Mouse (Mus musculus) limb, embryonic 13.5 days (tissue): Measurements from ENCODE around the gene Oaf. TPM values are rescaled to one million over a fixed set of nuclear protein-coding genes. Genes with fewer than 3 reads are reported as not detected.

Experiments used
- ATAC-seq: fragments of 200-750 bp; cut with Nextera tagmentation; 2 replicates; pipeline ENCODE4 v1.8.0; 2017; ENCODE audit warnings: low read depth, moderate number of reproducible peaks, moderate TSS enrichment; ENCODE audit not compliant: low FRiP score
- H3K27ac ChIP-seq: fragments of 300-500 bp; sonication (generic); 2 replicates; pipeline ENCODE4 v1.5.1; 2015; ENCODE audit warnings: inconsistent platforms, mild to moderate bottlenecking, moderate library complexity
- H3K27me3 ChIP-seq: fragments of 300-500 bp; sonication (generic); 2 replicates; pipeline ENCODE4 v1.6.1; 2015; ENCODE audit warnings: mild to moderate bottlenecking, inconsistent platforms
- H3K36me3 ChIP-seq: fragments of 300-500 bp; sonication (generic); 2 replicates; pipeline ENCODE4 v1.6.1; 2015; ENCODE audit warnings: inconsistent platforms, mild to moderate bottlenecking, moderate library complexity
- H3K4me1 ChIP-seq: fragments of 300-500 bp; sonication (generic); 2 replicates; pipeline ENCODE4 v1.6.1; 2015; ENCODE audit warnings: inconsistent platforms
- H3K4me2 ChIP-seq: fragments of 300-500 bp; sonication (generic); replicated peaks from 2 replicates; pipeline ENCODE4 v1.6.1; 2015; ENCODE audit warnings: inconsistent platforms, mild to moderate bottlenecking, moderate library complexity
- H3K4me3 ChIP-seq: fragments of 300-500 bp; sonication (generic); 2 replicates; pipeline ENCODE4 v1.5.1; 2015; ENCODE audit warnings: moderate library complexity, mild to moderate bottlenecking, inconsistent platforms
- H3K9ac ChIP-seq: fragments of 300-500 bp; sonication (generic); 2 replicates; pipeline ENCODE4 v1.6.1; 2015; ENCODE audit warnings: mild to moderate bottlenecking, inconsistent platforms
- H3K9me3 ChIP-seq: fragments of 300-500 bp; sonication (generic); 2 replicates; pipeline ENCODE4 v1.6.1; 2016; ENCODE audit warnings: inconsistent platforms
- WGBS: fragments of 180-500 bp; shearing (Covaris S2); methylation state at CpG from one replicate; pipeline ENCODE4 v1.1.7; 2015; 5-methylcytosine and 5-hydroxymethylcytosine counted together
- polyA plus RNA-seq: library from polyadenylated mRNA; unstranded; fragments of >200 nt; fragmentation: Nextera tagmentation; extraction: Ambion mirVana; gene quantifications from 2 replicates; pipeline ENCODE4 v1.2.1, GENCODE M21; 2015

Gene Oaf
- 103 and 106 TPM in 2 replicates for polyA plus RNA-seq

DNA sequence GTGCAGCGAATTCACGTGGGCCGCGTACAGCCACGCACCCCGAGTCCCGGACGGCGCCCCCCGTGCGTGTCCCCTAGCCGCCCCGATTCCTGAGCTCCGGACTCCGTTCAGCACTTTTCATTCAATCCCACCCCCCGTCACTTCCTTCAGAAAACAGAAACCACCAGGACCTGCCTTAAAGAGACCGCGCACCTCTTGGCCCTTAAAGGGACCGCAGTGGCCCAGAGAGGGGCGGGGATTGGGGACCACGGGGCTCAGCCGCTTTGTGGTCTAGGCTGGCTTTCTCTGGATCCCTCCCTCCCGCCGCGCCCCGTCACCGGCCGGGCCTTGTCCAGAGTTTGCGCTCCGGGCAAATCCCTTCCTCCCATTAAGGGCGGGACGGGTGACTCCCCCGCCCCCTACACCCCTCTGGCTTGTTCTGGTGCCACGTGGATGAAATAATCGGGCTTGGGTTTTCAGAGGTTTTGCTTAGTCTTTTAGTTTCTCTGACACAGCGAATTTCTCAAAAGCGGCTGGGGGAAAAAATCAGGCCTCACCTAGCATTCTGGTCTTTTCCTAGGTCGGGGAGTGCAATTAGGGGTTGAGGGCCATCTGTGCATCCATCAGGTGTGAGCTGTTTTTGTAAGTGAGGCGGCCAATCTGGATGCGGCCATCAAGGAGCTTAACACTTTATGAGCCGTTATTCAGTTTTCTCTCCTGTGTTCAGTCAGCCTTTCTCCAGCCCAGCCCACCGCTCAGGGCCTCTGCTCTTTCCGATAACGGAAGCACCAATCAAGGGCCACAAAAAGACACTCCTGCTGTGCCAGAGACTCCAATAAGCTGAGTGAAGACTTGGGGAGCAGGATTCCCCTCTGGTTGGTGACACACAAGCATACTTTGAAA is at the start of gene Oaf:
TSS of gene Oaf (minus strand) at position 200 of the 882 bp plus-strand sequence.
- ATAC-seq = peak; percentile 93
- H3K4me3 ChIP-seq = peak within 1 kb of the TSS; percentile 99
- H3K9ac ChIP-seq = peak within 1 kb of the TSS; percentile 96
- H3K9me3 ChIP-seq = no peaks in the 10 kb centered on the region
- H3K4me2 ChIP-seq = peak within 1 kb of the TSS; percentile 91
- peaks cover 63% of the 10 kb centered on the region for H3K4me1 ChIP-seq
- WGBS = under 1% methylated on average over 44 of the region's 44 CpGs
- peak within 1 kb of the TSS; percentile 97 for H3K27ac ChIP-seq
- no peaks in the 10 kb centered on the region for H3K27me3 ChIP-seq
- peaks cover 17% of the 10 kb centered on the region for H3K36me3 ChIP-seq

DNA sequence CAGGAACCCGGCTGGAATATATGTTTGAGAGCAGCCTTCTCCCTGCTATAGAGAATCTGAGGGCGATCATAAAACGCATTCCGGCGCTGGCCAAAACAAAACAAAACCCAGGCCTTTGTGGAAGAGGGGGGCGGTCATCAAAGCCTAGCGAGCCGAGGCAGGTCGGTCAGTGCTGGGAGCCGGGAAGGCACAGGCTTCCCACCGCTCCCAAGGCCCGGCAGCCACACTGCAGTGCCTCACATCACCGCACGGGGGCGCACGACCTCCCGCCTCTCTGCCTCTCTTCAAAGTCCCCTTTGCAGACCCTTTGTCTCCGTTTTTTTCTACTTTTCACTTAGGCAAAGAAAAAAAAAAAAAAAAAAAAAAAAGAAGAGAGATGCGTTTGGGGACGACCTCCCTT is 47.2 kb upstream of the Oaf start:
- H3K9me3 ChIP-seq = no peaks in the 10 kb centered on the region
- peak overlapping the region; percentile 22 for H3K4me3 ChIP-seq
- under 1% methylated on average over 20 of the region's 20 CpGs for WGBS
- no peaks in the 10 kb centered on the region for H3K27me3 ChIP-seq
- peak; percentile 61 for ATAC-seq
- 0 out of 2 replicates have a peak, but pooled peaks cover 4% of the 10 kb centered on the region for H3K4me1 ChIP-seq
- peak overlapping the region; percentile 63 for H3K9ac ChIP-seq
- peak overlapping the region; percentile 55 for H3K4me2 ChIP-seq
- no peak overlapping the region for H3K27ac ChIP-seq
- H3K36me3 ChIP-seq = no peaks in the 10 kb centered on the region

GRCm38 (mm10) chr9:43285281-43285680 is 45.6 kb upstream of the Oaf start:
- no peak for ATAC-seq
- Histone ChIP-seq H3K4me2 (no peak overlapping the region), H3K27me3 (peaks cover 3% of the 10 kb centered on the region; the same call in 1 of the 2 replicates), H3K36me3 (no peaks in the 10 kb centered on the region), H3K27ac (no peak overlapping the region), H3K4me3 (no peak overlapping the region), H3K4me1 (peaks cover 11% of the 10 kb centered on the region), H3K9me3 (no peaks in the 10 kb centered on the region), H3K9ac (no peak overlapping the region)
- 88% methylated on average over 4 of the region's 4 CpGs for WGBS

DNA sequence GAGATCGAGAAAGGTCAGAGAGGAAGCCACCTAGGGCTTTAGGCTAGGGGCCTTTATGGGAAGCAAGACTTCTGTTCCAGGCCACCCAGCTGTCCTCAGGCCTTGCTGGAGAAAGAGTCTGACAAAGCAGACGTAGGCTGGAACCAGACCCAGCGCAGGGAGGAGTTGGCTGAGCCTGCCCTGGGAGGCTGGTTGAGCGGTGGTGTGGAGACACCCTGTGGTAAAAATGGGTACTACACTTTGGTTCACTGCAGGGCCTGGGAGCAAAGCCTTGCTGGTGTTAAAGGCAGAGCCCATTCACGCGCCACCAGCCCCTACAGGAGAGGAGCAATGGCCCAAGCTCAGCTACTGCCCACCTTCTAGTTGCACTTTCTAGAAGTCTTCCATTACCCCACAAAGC is 44.6 kb upstream of the Oaf start:
- H3K36me3 ChIP-seq = no peaks in the 10 kb centered on the region
- H3K9ac ChIP-seq = no peak overlapping the region
- H3K9me3 ChIP-seq = no peaks in the 10 kb centered on the region
- H3K4me3 ChIP-seq = no peak overlapping the region
- WGBS = 2% methylated on average over 6 of the region's 6 CpGs
- peak; percentile 85 for ATAC-seq
- peaks cover 3% of the 10 kb centered on the region; the same call in 1 of the 2 replicates for H3K27me3 ChIP-seq
- H3K4me2 ChIP-seq = no peak overlapping the region
- no peak overlapping the region for H3K27ac ChIP-seq
- H3K4me1 ChIP-seq = peaks cover 11% of the 10 kb centered on the region

DNA sequence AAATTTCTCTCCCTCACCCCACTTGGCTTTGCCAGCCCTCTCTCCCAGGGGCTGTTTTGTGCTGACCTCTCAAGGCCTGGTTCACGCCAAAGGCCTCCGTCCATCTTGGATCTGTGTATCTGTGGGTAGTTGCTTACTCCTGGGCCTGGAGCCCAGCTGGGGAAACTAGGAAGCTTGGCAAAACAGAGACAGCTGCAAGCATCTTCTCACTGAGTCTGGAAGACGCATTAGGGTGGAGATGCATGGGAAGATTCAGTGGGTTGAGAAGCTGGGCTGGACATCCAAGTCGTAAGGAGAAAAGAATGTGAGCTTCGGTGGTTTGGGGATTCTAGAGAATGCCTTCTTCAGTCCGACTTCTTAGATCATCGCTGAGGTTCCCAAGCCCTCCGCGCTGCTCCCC is 34.0 kb upstream of the Oaf start:
- H3K36me3 ChIP-seq = no peaks in the 10 kb centered on the region
- no peak overlapping the region for H3K4me2 ChIP-seq
- H3K27me3 ChIP-seq = peaks cover 20% of the 10 kb centered on the region
- H3K9me3 ChIP-seq = no peaks in the 10 kb centered on the region
- 79% methylated on average over 9 of the region's 9 CpGs for WGBS
- H3K9ac ChIP-seq = no peak overlapping the region
- H3K27ac ChIP-seq = no peak overlapping the region
- ATAC-seq = no peak
- no peak overlapping the region for H3K4me3 ChIP-seq
- peaks cover 41% of the 10 kb centered on the region for H3K4me1 ChIP-seq

DNA sequence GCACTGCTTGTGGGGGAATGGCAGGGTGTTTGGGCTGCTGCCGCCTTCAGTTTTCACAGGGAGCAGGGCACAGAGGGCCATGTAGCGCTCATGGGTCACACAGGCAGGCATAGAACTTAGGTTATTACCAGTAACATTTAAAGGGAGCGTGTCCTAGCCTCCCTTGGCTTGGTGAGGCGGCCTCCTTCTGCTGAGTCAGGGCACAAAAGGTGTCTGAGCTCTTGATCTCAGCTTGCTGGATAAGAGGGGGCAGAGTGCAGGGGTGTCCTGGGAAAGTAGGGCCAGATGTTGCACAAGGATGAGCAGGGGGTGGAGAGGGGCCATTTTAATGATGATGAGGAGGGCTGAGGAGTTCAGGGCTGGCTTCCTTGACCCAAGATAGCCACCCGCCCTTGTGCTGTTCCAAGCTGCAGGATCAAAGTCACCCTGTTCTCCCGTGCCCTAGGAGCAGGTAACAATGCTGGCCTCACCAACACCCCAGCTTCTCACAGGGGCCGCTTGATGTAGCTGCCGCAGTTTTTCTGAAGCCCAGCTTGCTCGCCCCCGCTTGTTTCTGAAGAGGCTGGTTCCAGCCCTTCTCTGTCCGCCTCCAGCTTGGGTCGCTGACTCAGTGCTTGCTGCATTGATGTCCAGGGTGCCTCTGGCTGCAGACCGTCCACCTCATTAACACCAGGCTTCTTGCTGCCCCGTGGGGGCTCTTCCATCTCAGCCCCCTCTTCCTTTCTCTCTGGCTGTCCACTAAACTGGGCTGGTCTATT is 32.2 kb upstream of the Oaf start:
- no peak overlapping the region for H3K4me2 ChIP-seq
- 0 out of 2 replicates have a peak overlapping the region, but pooled peaks have one; percentile 4 for H3K9ac ChIP-seq
- H3K4me1 ChIP-seq = peaks cover 41% of the 10 kb centered on the region
- no peaks in the 10 kb centered on the region for H3K9me3 ChIP-seq
- no peak for ATAC-seq
- WGBS = 51% methylated on average over 14 of the region's 14 CpGs
- no peaks in the 10 kb centered on the region for H3K36me3 ChIP-seq
- H3K4me3 ChIP-seq = no peak overlapping the region
- H3K27me3 ChIP-seq = peaks cover 20% of the 10 kb centered on the region
- H3K27ac ChIP-seq = no peak overlapping the region

DNA sequence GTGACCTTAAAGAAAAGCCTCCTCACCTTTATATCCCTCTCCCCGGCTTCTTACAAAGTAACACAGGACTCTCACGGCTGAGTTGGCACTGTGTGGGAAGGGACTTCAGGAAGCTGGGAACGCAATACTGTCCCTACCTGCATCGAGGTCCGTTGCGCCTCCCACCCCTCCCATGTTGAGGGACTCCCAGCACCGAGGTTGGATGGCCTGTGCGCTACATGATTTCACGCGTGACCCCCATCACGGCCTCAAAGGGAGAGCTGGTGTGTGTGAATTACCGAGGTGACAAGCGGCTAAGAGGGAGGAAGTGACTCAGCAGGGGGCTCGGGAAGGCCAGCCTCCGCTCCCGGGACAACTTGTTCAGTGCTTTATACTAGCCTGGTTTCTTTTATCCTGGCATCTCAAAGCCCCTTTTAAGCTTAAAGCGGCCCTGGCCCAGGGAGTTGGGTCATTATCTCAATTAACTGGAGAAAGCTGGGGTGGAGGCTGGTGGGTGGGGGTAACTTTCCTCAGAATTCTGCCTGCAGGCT is 31.1 kb upstream of the Oaf start:
- peak overlapping the region; percentile 16 for H3K4me3 ChIP-seq
- H3K36me3 ChIP-seq = no peaks in the 10 kb centered on the region
- WGBS = 5% methylated on average over 17 of the region's 17 CpGs
- peak overlapping the region; percentile 54 for H3K4me2 ChIP-seq
- H3K9ac ChIP-seq = peak overlapping the region; percentile 48; the same call in 1 of the 2 replicates
- H3K4me1 ChIP-seq = peaks cover 43% of the 10 kb centered on the region
- ATAC-seq = no peak
- no peak overlapping the region for H3K27ac ChIP-seq
- no peaks in the 10 kb centered on the region for H3K9me3 ChIP-seq
- peaks cover 20% of the 10 kb centered on the region for H3K27me3 ChIP-seq

- H3K9me3 ChIP-seq = no peaks in the 10 kb centered on the region
- ATAC-seq = no peak
- H3K4me3 ChIP-seq = no peak overlapping the region
- H3K4me1 ChIP-seq = peaks cover 54% of the 10 kb centered on the region
- H3K27me3 ChIP-seq = peaks cover 20% of the 10 kb centered on the region
- peak overlapping the region; percentile 23; the same call in 1 of the 2 replicates for H3K27ac ChIP-seq
- H3K9ac ChIP-seq = no peak overlapping the region
- WGBS = 16% methylated on average over 8 of the region's 8 CpGs
- no peaks in the 10 kb centered on the region for H3K36me3 ChIP-seq
- no peak overlapping the region for H3K4me2 ChIP-seq
Observed at GRCm38 (mm10) chr9:43269166-43269565, 29.5 kb upstream of the Oaf start.

DNA sequence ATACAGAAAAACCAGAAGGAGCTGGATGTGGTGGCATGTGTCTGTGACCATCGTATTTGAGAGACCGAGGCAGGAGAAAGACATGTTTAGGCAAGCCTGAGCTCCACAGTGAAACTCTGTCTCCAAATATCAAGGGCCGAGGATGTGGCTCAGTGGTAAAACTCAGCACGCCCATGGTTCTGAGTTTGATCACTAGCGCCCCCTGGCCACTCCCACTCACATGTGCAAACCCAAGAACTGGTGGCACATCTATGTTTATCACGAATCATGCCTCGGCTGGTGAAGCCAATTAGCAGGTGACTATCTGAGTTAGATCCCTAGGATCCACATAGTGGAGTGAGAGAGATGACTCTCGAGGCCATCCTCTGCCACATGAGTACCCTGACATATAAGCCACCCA is 27.6 kb upstream of the Oaf start:
- ATAC-seq = no peak

DNA sequence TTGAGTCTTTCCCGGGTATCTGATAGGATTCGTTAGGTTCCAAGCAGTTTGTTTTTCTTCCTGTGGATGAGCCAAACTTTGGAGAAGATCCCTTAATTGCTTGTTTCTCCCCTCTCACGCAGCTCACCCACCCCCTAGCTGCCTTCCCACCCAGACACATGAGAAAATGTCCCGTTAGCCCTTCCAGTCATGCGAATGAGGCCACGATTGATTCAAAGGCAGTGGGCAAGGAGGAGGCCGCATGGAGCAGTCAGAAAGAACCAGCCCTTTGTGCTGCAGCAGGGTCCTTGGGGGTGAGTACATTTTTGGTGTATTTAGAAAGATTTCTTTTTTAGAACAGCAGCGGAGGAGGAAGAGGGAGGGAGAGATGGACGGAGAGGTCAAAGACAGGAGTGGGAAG is 25.5 kb upstream of the Oaf start:
- H3K4me3 ChIP-seq = no peak overlapping the region
- 60% methylated on average over 9 of the region's 9 CpGs for WGBS

More for the DNA sequence above, 27.6 kb upstream of the Oaf start:
- peaks cover 62% of the 10 kb centered on the region for H3K4me1 ChIP-seq
- WGBS = 86% methylated on average over 8 of the region's 8 CpGs
- no peak overlapping the region for H3K4me2 ChIP-seq
- no peaks in the 10 kb centered on the region for H3K36me3 ChIP-seq
- H3K9ac ChIP-seq = no peak overlapping the region
- H3K27me3 ChIP-seq = peaks cover 19% of the 10 kb centered on the region
- H3K27ac ChIP-seq = no peak overlapping the region
- H3K4me3 ChIP-seq = no peak overlapping the region
- H3K9me3 ChIP-seq = no peaks in the 10 kb centered on the region

GRCm38 (mm10) chr9:43263946-43264451 is 24.3 kb upstream of the Oaf start:
- no peak; the same call in 1 of the 2 replicates for ATAC-seq
- 11% methylated on average over 11 of the region's 11 CpGs for WGBS
- H3K9ac ChIP-seq = 0 out of 2 replicates have a peak overlapping the region, but pooled peaks have one; percentile 39
- H3K36me3 ChIP-seq = no peaks in the 10 kb centered on the region
- H3K27ac ChIP-seq = peak overlapping the region; percentile 96
- no peak overlapping the region for H3K4me3 ChIP-seq
- H3K27me3 ChIP-seq = no peaks in the 10 kb centered on the region
- no peaks in the 10 kb centered on the region for H3K9me3 ChIP-seq
- H3K4me2 ChIP-seq = peak overlapping the region; percentile 27; the same call in 1 of the 2 replicates
- H3K4me1 ChIP-seq = peaks cover 65% of the 10 kb centered on the region

More for the DNA sequence above, 25.5 kb upstream of the Oaf start:
- Histone ChIP-seq H3K9me3 (no peaks in the 10 kb centered on the region), H3K27ac (peak overlapping the region; percentile 59), H3K27me3 (no peaks in the 10 kb centered on the region), H3K4me1 (peaks cover 64% of the 10 kb centered on the region), H3K9ac (no peak overlapping the region), H3K4me2 (no peak overlapping the region), H3K36me3 (no peaks in the 10 kb centered on the region)
- no peak for ATAC-seq
